Mouse (Mus musculus): ENCODE data around the gene Htatip2. TPM values are rescaled to one million over a fixed set of nuclear protein-coding genes. Genes with fewer than 3 reads are reported as not detected.

Htatip2 gene
- total and polyA plus RNA-seq, 3 experiments, result 8.2 to 16.9 (median 13.3) TPM

- 85% methylated on average over 6 of the region's 6 CpGs for WGBS
- Histone ChIP-seq H3K79me2 (replicated peaks; ENCODE audit: control insufficient read depth, insufficient read depth, low read length) (no peaks in the 10 kb centered on the region), H3K9ac (ENCODE audit: low read depth, low read length) (no peak overlapping the region), H3K27ac (no peak overlapping the region), H3K4me3 (no peak overlapping the region), H3K36me3 (ENCODE audit: control insufficient read depth, insufficient read depth, low read length) (0 out of 2 replicates have a peak, but pooled peaks cover 2% of the 10 kb centered on the region), H3K27me3 (ENCODE audit: control insufficient read depth, insufficient read depth, low read length) (no peaks in the 10 kb centered on the region), H3K4me1 (ENCODE audit: control insufficient read depth, insufficient read depth, low read length) (no peaks in the 10 kb centered on the region)
- DNase-seq, result no peak
- TF ChIP-seq POLR2A (IDR thresholded peaks at IDR 0.05; ENCODE audit: insufficient read depth, low read depth, low read length), result no peak
- TF ChIP-seq EP300 (IDR thresholded peaks at IDR 0.05; ENCODE audit: insufficient read depth, low read depth, low read length), result no peak
- no peak for TF ChIP-seq CTCF (IDR thresholded peaks at IDR 0.05)
- intact Hi-C loops (cut with DNase I), result no loop called here
Observed at GRCm38 (mm10) chr7:49809100-49809499, 50.2 kb downstream of the Htatip2 start.

- Histone ChIP-seq H3K4me1 (ENCODE audit: control insufficient read depth, insufficient read depth, low read length) (no peaks in the 10 kb centered on the region), H3K27me3 (ENCODE audit: control insufficient read depth, insufficient read depth, low read length) (no peaks in the 10 kb centered on the region), H3K79me2 (replicated peaks; ENCODE audit: control insufficient read depth, insufficient read depth, low read length) (no peaks in the 10 kb centered on the region), H3K36me3 (ENCODE audit: control insufficient read depth, insufficient read depth, low read length) (0 out of 2 replicates have a peak, but pooled peaks cover 2% of the 10 kb centered on the region), H3K9ac (ENCODE audit: low read depth, low read length) (no peak overlapping the region), H3K4me3 (no peak overlapping the region), H3K27ac (no peak overlapping the region)
- no peak for TF ChIP-seq POLR2A (IDR thresholded peaks at IDR 0.05; ENCODE audit: insufficient read depth, low read depth, low read length)
- no peak for TF ChIP-seq CTCF (IDR thresholded peaks at IDR 0.05)
- no peak for TF ChIP-seq EP300 (IDR thresholded peaks at IDR 0.05; ENCODE audit: insufficient read depth, low read depth, low read length)
- intact Hi-C loops (cut with DNase I), result no loop called here
- no peak for DNase-seq
- 80% methylated on average over 3 of the region's 3 CpGs for WGBS
Observed at GRCm38 (mm10) chr7:49809562-49809961, 50.6 kb downstream of the Htatip2 start.

GRCm38 (mm10) chr7:49811346-49811745 lies 52.4 kb downstream of the Htatip2 start:
- intact Hi-C loops (cut with DNase I), result no loop called here
- DNase-seq, result no peak
- H3K4me1 ChIP-seq (ENCODE audit: control insufficient read depth, insufficient read depth, low read length), result no peaks in the 10 kb centered on the region
- H3K79me2 ChIP-seq (replicated peaks; ENCODE audit: control insufficient read depth, insufficient read depth, low read length), result no peaks in the 10 kb centered on the region
- no peaks in the 10 kb centered on the region for H3K27me3 ChIP-seq (ENCODE audit: control insufficient read depth, insufficient read depth, low read length)
- TF ChIP-seq CTCF (IDR thresholded peaks at IDR 0.05) (peak; percentile 56), EP300 (IDR thresholded peaks at IDR 0.05; ENCODE audit: insufficient read depth, low read depth, low read length) (no peak)
- no peak overlapping the region for H3K9ac ChIP-seq (ENCODE audit: low read depth, low read length)
- no peak overlapping the region for H3K4me3 ChIP-seq
- no peaks in the 10 kb centered on the region for H3K36me3 ChIP-seq (ENCODE audit: control insufficient read depth, insufficient read depth, low read length)
- 44% methylated on average over 4 of the region's 4 CpGs for WGBS
- no peak overlapping the region for H3K27ac ChIP-seq

- no peak overlapping the region for H3K9ac ChIP-seq (ENCODE audit: low read depth, low read length)
- DNase-seq, result no peak
- H3K36me3 ChIP-seq (ENCODE audit: control insufficient read depth, insufficient read depth, low read length), result no peaks in the 10 kb centered on the region
- no peak overlapping the region for H3K27ac ChIP-seq
- no peak for TF ChIP-seq CTCF (IDR thresholded peaks at IDR 0.05)
- TF ChIP-seq POLR2A (IDR thresholded peaks at IDR 0.05; ENCODE audit: insufficient read depth, low read depth, low read length), result no peak
- TF ChIP-seq EP300 (IDR thresholded peaks at IDR 0.05; ENCODE audit: insufficient read depth, low read depth, low read length), result no peak
- no peak overlapping the region for H3K4me3 ChIP-seq
- no peaks in the 10 kb centered on the region for H3K27me3 ChIP-seq (ENCODE audit: control insufficient read depth, insufficient read depth, low read length)
- intact Hi-C loops (cut with DNase I), result no loop called here
- no peaks in the 10 kb centered on the region for H3K4me1 ChIP-seq (ENCODE audit: control insufficient read depth, insufficient read depth, low read length)
- H3K79me2 ChIP-seq (replicated peaks; ENCODE audit: control insufficient read depth, insufficient read depth, low read length), result no peaks in the 10 kb centered on the region
- 89% methylated on average over 4 of the region's 4 CpGs for WGBS
Observed at GRCm38 (mm10) chr7:49819393-49819792, 60.5 kb downstream of the Htatip2 start.

- no peak overlapping the region for H3K4me3 ChIP-seq
- intact Hi-C loops (cut with DNase I), result no loop called here
- no peak overlapping the region for H3K27ac ChIP-seq
- no peak for TF ChIP-seq CTCF (IDR thresholded peaks at IDR 0.05)
- TF ChIP-seq EP300 (IDR thresholded peaks at IDR 0.05; ENCODE audit: insufficient read depth, low read depth, low read length), result no peak
- TF ChIP-seq POLR2A (IDR thresholded peaks at IDR 0.05; ENCODE audit: insufficient read depth, low read depth, low read length), result no peak
- 57% methylated on average over 1 of the region's 1 CpGs for WGBS
- H3K27me3 ChIP-seq (ENCODE audit: control insufficient read depth, insufficient read depth, low read length), result no peaks in the 10 kb centered on the region
- H3K9ac ChIP-seq (ENCODE audit: low read depth, low read length), result no peak overlapping the region
- H3K4me1 ChIP-seq (ENCODE audit: control insufficient read depth, insufficient read depth, low read length), result no peaks in the 10 kb centered on the region
- H3K79me2 ChIP-seq (replicated peaks; ENCODE audit: control insufficient read depth, insufficient read depth, low read length), result no peaks in the 10 kb centered on the region
- no peaks in the 10 kb centered on the region for H3K36me3 ChIP-seq (ENCODE audit: control insufficient read depth, insufficient read depth, low read length)
- no peak for DNase-seq
Observed at GRCm38 (mm10) chr7:49821370-49821769, 62.5 kb downstream of the Htatip2 start.

- no peak for DNase-seq
- TF ChIP-seq CTCF (IDR thresholded peaks at IDR 0.05) (no peak), POLR2A (IDR thresholded peaks at IDR 0.05; ENCODE audit: insufficient read depth, low read depth, low read length) (no peak), EP300 (IDR thresholded peaks at IDR 0.05; ENCODE audit: insufficient read depth, low read depth, low read length) (no peak)
Observed at GRCm38 (mm10) chr7:49822028-49822427, 63.1 kb downstream of the Htatip2 start.

More at GRCm38 (mm10) chr7:49822028-49822427, 63.1 kb downstream of the Htatip2 start:
- Histone ChIP-seq H3K27me3 (ENCODE audit: control insufficient read depth, insufficient read depth, low read length) (no peaks in the 10 kb centered on the region), H3K9ac (ENCODE audit: low read depth, low read length) (no peak overlapping the region), H3K36me3 (ENCODE audit: control insufficient read depth, insufficient read depth, low read length) (no peaks in the 10 kb centered on the region), H3K4me1 (ENCODE audit: control insufficient read depth, insufficient read depth, low read length) (no peaks in the 10 kb centered on the region), H3K27ac (no peak overlapping the region), H3K79me2 (replicated peaks; ENCODE audit: control insufficient read depth, insufficient read depth, low read length) (no peaks in the 10 kb centered on the region), H3K4me3 (no peak overlapping the region)
- 42% methylated on average over 2 of the region's 2 CpGs for WGBS
- intact Hi-C loops (cut with DNase I), result no loop called here

Other genes with a start within 250 kb of the Htatip2 start
- not detected for gene Dbx1, start 122.3 kb upstream of the Htatip2 start, total RNA-seq (2021)
- gene Dbx1, start 122.3 kb upstream of the Htatip2 start, polyA plus RNA-seq (2012; rRNA removed), result not detected in 2 replicates
- 10 to 100 TPM; 12.5 to 14.3 TPM for gene Prmt3, start 19.2 kb downstream of the Htatip2 start, total RNA-seq (2021)
- gene Prmt3, start 19.2 kb downstream of the Htatip2 start, polyA plus RNA-seq (2012; rRNA removed), result 10.1 and 13.8 TPM in 2 replicates
- not detected for gene Slc6a5, start 151.0 kb downstream of the Htatip2 start, total RNA-seq (2021)
- gene Slc6a5, start 151.0 kb downstream of the Htatip2 start, polyA plus RNA-seq (2012; rRNA removed), result 0.02 TPM in 1 of 2 replicates, not detected in the other
- not detected for gene Nell1, start 215.7 kb downstream of the Htatip2 start, total RNA-seq (2021)
- not detected in 2 replicates for gene Nell1, start 215.7 kb downstream of the Htatip2 start, polyA plus RNA-seq (2012; rRNA removed)

All from heart, adult 2 months (tissue).